12 mouse cellular contexts compared by ENCODE assay signal in genomic region chr2:35851420-35852163, GRCm38 (mm10).
DNase-seq lines count a peak whose midpoint lies in the region; ATAC-seq and TF ChIP-seq lines count a peak whose summit lies in the region.
"Had no signal": no experiment of that assay in that cellular context is flagged by ENCODE, and none has a peak within 500 bp of the region (broad histone marks: within the 10 kb centered on the region; RNA-seq: fewer than 3 reads in every experiment).

No protein-coding gene starts in this region.

- H3K36me3 ChIP-seq in kidney, postnatal 0 days (ENCODE audit: insufficient read depth, low read length) = no peaks in the 10 kb centered on the region
- no peaks in the 10 kb centered on the region for H3K36me3 ChIP-seq in limb, embryonic 11.5 days (ENCODE audit: control insufficient read depth, insufficient read depth, low read length)
- H3K36me3 ChIP-seq in stomach, embryonic 15.5 days = no peaks in the 10 kb centered on the region

- H3K27me3 ChIP-seq in kidney, postnatal 0 days (ENCODE audit: insufficient read depth, low read length) = no peaks in the 10 kb centered on the region
- no peaks in the 10 kb centered on the region for H3K27me3 ChIP-seq in limb, embryonic 11.5 days (ENCODE audit: control insufficient read depth, insufficient read depth, low read length)
- no peaks in the 10 kb centered on the region for H3K27me3 ChIP-seq in stomach, embryonic 15.5 days (replicated peaks)
- H3K27me3 ChIP-seq: megakaryocyte, embryonic 14.5 days had no signal

- no peak for TF ChIP-seq CTCF in kidney, postnatal 0 days (IDR thresholded peaks at IDR 0.05; ENCODE audit: low read depth)

- H3K27ac ChIP-seq in kidney, postnatal 0 days = no peak overlapping the region
- H3K27ac ChIP-seq in limb, embryonic 11.5 days (replicated peaks; ENCODE audit: low read depth, low read length) = no peak overlapping the region
- H3K27ac ChIP-seq in stomach, embryonic 15.5 days = peak overlapping the region; percentile 40; the same call in 1 of the 2 replicates
- H3K27ac ChIP-seq: liver, embryonic 14.5 days had no signal

- H3K9me3 ChIP-seq in kidney, postnatal 0 days (replicated peaks; ENCODE audit: low read length) = no peaks in the 10 kb centered on the region
- H3K9me3 ChIP-seq in limb, embryonic 11.5 days (ENCODE audit: control insufficient read depth, low read length) = no peaks in the 10 kb centered on the region
- H3K9me3 ChIP-seq in stomach, embryonic 15.5 days = no peaks in the 10 kb centered on the region
- H3K9me3 ChIP-seq: megakaryocyte, embryonic 14.5 days had no signal

- no peaks in the 10 kb centered on the region for H3K4me1 ChIP-seq in kidney, postnatal 0 days (replicated peaks; ENCODE audit: insufficient read depth, low read length)
- H3K4me1 ChIP-seq in limb, embryonic 11.5 days (ENCODE audit: control insufficient read depth, insufficient read depth, low read length) = peaks cover 22% of the 10 kb centered on the region
- H3K4me1 ChIP-seq in stomach, embryonic 15.5 days = peaks cover 12% of the 10 kb centered on the region

- DNase-seq in embryo, embryonic 10 days (ENCODE audit: low spot score) = peak; percentile 31
- DNase-seq in embryo, embryonic 9.5 days (ENCODE audit: extremely low spot score) = no peak
- peak; percentile 65 for DNase-seq in kidney, postnatal 0 days (ENCODE audit: low spot score)
- no peak for DNase-seq in kidney, adult 11 months
- no peak for DNase-seq in limb, embryonic 11.5 days (ENCODE audit: low spot score)
- DNase-seq in layer of hippocampus, postnatal 25 days (ENCODE audit: extremely low spot score in 1 of 2, low spot score in 1 of 2) = no peak
- DNase-seq: thymus, postnatal 4 days had no signal

- H3K4me3 ChIP-seq in kidney, postnatal 0 days (replicated peaks; ENCODE audit: low read depth, low read length) = no peak overlapping the region
- H3K4me3 ChIP-seq in limb, embryonic 11.5 days (ENCODE audit: low read depth, low read length) = no peak overlapping the region
- H3K4me3 ChIP-seq in stomach, embryonic 15.5 days (replicated peaks) = no peak overlapping the region
- H3K4me3 ChIP-seq: megakaryocyte, embryonic 14.5 days had no signal

- H3K4me2 ChIP-seq in kidney, postnatal 0 days (ENCODE audit: low read length) = peak overlapping the region; percentile 31
- peak overlapping the region; percentile 4; the same call in 1 of the 2 replicates for H3K4me2 ChIP-seq in limb, embryonic 11.5 days (ENCODE audit: low read depth, severe bottlenecking)
- H3K4me2 ChIP-seq in stomach, embryonic 15.5 days = peak overlapping the region; percentile 33

- no peak overlapping the region for H3K9ac ChIP-seq in kidney, postnatal 0 days (ENCODE audit: low read depth, low read length)
- H3K9ac ChIP-seq in limb, embryonic 11.5 days (ENCODE audit: low read length) = no peak overlapping the region
- H3K9ac ChIP-seq in stomach, embryonic 15.5 days = no peak overlapping the region
- H3K9ac ChIP-seq: liver, embryonic 14.5 days had no signal

- 13% methylated on average over 17 of the region's 17 CpGs for WGBS in kidney, postnatal 0 days
- 20% methylated on average over 17 of the region's 17 CpGs for WGBS in limb, embryonic 11.5 days
- 17% methylated on average over 17 of the region's 17 CpGs for WGBS in stomach, embryonic 15.5 days

- ATAC-seq in kidney, postnatal 0 days (replicated peaks; ENCODE audit: low FRiP score, low read depth) = no peak; the same call in 1 of the 2 replicates
- ATAC-seq in limb, embryonic 11.5 days (ENCODE audit: insufficient number of reproducible peaks, low FRiP score, low TSS enrichment, low read depth) = no peak
- ATAC-seq in stomach, embryonic 15.5 days (ENCODE audit: insufficient read depth, low FRiP score, low read depth) = no peak
- no peak for ATAC-seq in granulocyte monocyte progenitor cell, adult 5-6 weeks (replicated peaks; ENCODE audit: poor library complexity, severe bottlenecking)
- ATAC-seq: activated CD4-positive, CD25-positive, alpha-beta regulatory T cell, adult 4 months had no signal

Comparison
In these comparisons a context has a peak if more than half of its experiments do, and no peak if none do; other contexts are left out.
1. DNase-seq: peak in embryo, embryonic 10 days (single experiment) and kidney, postnatal 0 days (single experiment); none in embryo, embryonic 9.5 days (single experiment), kidney, adult 11 months (single experiment), limb, embryonic 11.5 days (single experiment) and layer of hippocampus, postnatal 25 days (0 of 2).
2. Peak in every context shown above with its lines, with median percentiles within 50 percentile points of each other: H3K4me2 ChIP-seq.